Mouse (Mus musculus) embryonic fibroblast, embryonic 13.5 days (primary cell): Measurements from ENCODE around the gene Ctns.

Source experiments
- CTCF ChIP-seq: IDR thresholded peaks from 2 replicates; pipeline ENCODE4 v1.5.1; 2011; ENCODE audit warnings: mild to moderate bottlenecking, control low read depth, low read length, moderate library complexity, borderline replicate concordance; ENCODE audit not compliant: insufficient read depth
- POLR2A ChIP-seq: IDR thresholded peaks from 2 replicates; pipeline ENCODE4 v1.6.1; 2011; ENCODE audit warnings: low read depth, mild to moderate bottlenecking, control low read depth, low read length, moderate library complexity

GRCm38 (mm10) chr11:73148209-73148608, 50.6 kb downstream of the Ctns start:
- TF ChIP-seq POLR2A = no peak
- TF ChIP-seq CTCF = no peak
